Mouse (Mus musculus): ENCODE measurements around the gene Ugt1a1. TPM values are rescaled to one million over a fixed set of nuclear protein-coding genes. Genes with fewer than 3 reads are reported as not detected.

Gene Ugt1a1
- polyA plus RNA-seq, 1 experiment, result not detected

DNA sequence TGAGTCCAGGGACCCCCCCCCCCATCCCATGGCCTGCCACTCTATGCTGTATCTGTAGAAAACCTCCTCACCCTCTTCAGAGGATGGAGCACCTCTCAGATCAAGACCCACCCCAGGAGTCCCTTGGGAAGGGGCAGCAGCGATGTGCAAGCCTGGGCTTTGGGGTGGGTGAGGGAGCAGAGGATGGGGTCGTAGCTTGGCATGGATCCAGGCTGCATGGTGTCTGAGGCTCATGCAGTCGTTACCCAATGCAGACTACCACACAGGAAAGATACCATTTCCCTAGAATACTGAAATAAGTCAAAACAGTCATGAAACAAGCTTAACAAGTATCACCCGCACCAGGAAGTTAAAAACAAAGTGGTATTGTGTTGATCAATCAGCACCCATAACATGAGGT is 36.9 kb downstream of the Ugt1a1 start:
- Histone ChIP-seq H3K9ac (ENCODE audit: low read depth, poor library complexity, severe bottlenecking) (no peak overlapping the region), H3K27ac (ENCODE audit: insufficient read depth, low read length) (no peak overlapping the region), H3K9me3 (replicated peaks; ENCODE audit: control insufficient read depth, insufficient read depth, low read length, poor library complexity, severe bottlenecking) (no peaks in the 10 kb centered on the region), H3K36me3 (ENCODE audit: control insufficient read depth, insufficient read depth, low read length, poor library complexity, severe bottlenecking) (no peaks in the 10 kb centered on the region), H3K27me3 (ENCODE audit: control insufficient read depth, insufficient read depth, low read length, poor library complexity, severe bottlenecking) (no peaks in the 10 kb centered on the region), H3K4me1 (ENCODE audit: control insufficient read depth, insufficient read depth, low read length) (no peaks in the 10 kb centered on the region), H3K4me3 (ENCODE audit: low read depth, low read length) (no peak overlapping the region)
- TF ChIP-seq CTCF (IDR thresholded peaks at IDR 0.05; ENCODE audit: low read depth, low read length) (no peak), EP300 (IDR thresholded peaks at IDR 0.05; ENCODE audit: insufficient read depth, low read depth, low read length) (no peak), POLR2A (IDR thresholded peaks at IDR 0.05; ENCODE audit: insufficient read depth, low read length) (no peak)

DNA sequence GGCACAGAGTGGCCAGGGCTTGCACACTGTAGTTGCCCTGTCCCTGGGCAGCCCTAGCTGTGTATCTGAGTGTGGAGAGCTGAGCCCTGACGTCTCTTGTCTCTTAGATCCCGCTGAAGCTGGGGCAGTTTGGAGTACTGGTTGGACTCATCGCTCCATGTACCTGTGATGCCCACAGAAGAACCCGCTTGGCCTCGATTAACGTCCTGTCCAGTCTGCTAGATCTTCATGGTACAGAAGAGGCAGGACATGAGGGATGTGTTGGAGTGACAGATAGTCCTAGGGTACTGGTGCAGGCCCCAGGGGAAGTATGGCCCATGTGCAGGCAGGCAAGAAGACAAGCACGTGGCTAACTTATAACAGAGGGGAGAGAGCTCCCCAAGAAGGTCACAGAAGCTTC is 37.8 kb downstream of the Ugt1a1 start:
- Histone ChIP-seq H3K9ac (ENCODE audit: low read depth, poor library complexity, severe bottlenecking) (no peak overlapping the region), H3K36me3 (ENCODE audit: control insufficient read depth, insufficient read depth, low read length, poor library complexity, severe bottlenecking) (no peaks in the 10 kb centered on the region), H3K27ac (ENCODE audit: insufficient read depth, low read length) (no peak overlapping the region), H3K9me3 (replicated peaks; ENCODE audit: control insufficient read depth, insufficient read depth, low read length, poor library complexity, severe bottlenecking) (no peaks in the 10 kb centered on the region), H3K27me3 (ENCODE audit: control insufficient read depth, insufficient read depth, low read length, poor library complexity, severe bottlenecking) (no peaks in the 10 kb centered on the region), H3K4me3 (ENCODE audit: low read depth, low read length) (no peak overlapping the region), H3K4me1 (ENCODE audit: control insufficient read depth, insufficient read depth, low read length) (no peaks in the 10 kb centered on the region)
- TF ChIP-seq POLR2A (IDR thresholded peaks at IDR 0.05; ENCODE audit: insufficient read depth, low read length), result no peak
- no peak for TF ChIP-seq CTCF (IDR thresholded peaks at IDR 0.05; ENCODE audit: low read depth, low read length)
- no peak for TF ChIP-seq EP300 (IDR thresholded peaks at IDR 0.05; ENCODE audit: insufficient read depth, low read depth, low read length)

DNA sequence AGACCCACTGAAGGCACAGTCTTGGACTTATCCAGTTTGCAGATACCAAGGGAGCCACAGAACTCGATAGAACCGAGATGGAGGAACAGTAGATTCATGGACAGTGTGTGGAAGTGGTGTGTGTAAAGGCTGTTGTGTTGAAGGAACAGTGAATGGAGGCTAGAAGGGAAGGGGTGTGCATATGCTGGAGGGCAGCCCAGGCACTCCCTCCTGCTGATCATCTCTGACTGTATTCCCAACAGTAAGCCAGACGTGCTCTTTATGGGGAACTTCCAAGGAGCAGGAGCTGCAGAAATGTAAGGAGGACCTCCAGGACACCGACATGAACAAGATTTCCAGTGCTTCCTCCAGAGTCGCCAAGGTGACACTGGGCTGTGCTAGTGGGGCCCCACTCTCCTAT is 38.3 kb downstream of the Ugt1a1 start:
- H3K4me3 ChIP-seq (ENCODE audit: low read depth, low read length), result no peak overlapping the region
- H3K27ac ChIP-seq (ENCODE audit: insufficient read depth, low read length), result no peak overlapping the region
- no peaks in the 10 kb centered on the region for H3K36me3 ChIP-seq (ENCODE audit: control insufficient read depth, insufficient read depth, low read length, poor library complexity, severe bottlenecking)
- no peaks in the 10 kb centered on the region for H3K27me3 ChIP-seq (ENCODE audit: control insufficient read depth, insufficient read depth, low read length, poor library complexity, severe bottlenecking)
- no peak for TF ChIP-seq POLR2A (IDR thresholded peaks at IDR 0.05; ENCODE audit: insufficient read depth, low read length)
- no peak for TF ChIP-seq EP300 (IDR thresholded peaks at IDR 0.05; ENCODE audit: insufficient read depth, low read depth, low read length)
- no peak for TF ChIP-seq CTCF (IDR thresholded peaks at IDR 0.05; ENCODE audit: low read depth, low read length)
- H3K9ac ChIP-seq (ENCODE audit: low read depth, poor library complexity, severe bottlenecking), result no peak overlapping the region
- H3K9me3 ChIP-seq (replicated peaks; ENCODE audit: control insufficient read depth, insufficient read depth, low read length, poor library complexity, severe bottlenecking), result no peaks in the 10 kb centered on the region
- no peaks in the 10 kb centered on the region for H3K4me1 ChIP-seq (ENCODE audit: control insufficient read depth, insufficient read depth, low read length)

DNA sequence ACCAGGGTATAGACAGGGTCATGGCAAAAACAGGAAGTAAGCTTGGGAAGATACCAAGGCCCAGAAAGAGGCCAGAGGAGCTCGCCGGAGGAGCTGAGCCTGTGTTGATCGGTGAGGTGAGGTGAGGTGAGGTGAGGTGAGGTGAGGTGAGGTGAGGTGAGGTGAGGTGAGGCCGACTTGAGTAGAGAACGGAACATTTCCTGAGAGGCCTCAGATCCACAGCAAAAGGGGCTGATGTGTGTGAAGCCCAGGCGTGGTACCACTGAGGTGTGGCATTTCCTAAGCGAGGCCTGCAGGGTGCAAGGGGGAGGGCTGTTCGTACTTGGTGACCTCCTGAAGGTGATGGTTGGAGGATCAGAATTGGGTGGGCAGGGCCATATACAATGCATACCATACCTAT is 41.3 kb downstream of the Ugt1a1 start:
- Histone ChIP-seq H3K9me3 (replicated peaks; ENCODE audit: control insufficient read depth, insufficient read depth, low read length, poor library complexity, severe bottlenecking) (no peaks in the 10 kb centered on the region), H3K4me1 (ENCODE audit: control insufficient read depth, insufficient read depth, low read length) (no peaks in the 10 kb centered on the region), H3K9ac (ENCODE audit: low read depth, poor library complexity, severe bottlenecking) (no peak overlapping the region), H3K4me3 (ENCODE audit: low read depth, low read length) (no peak overlapping the region), H3K27me3 (ENCODE audit: control insufficient read depth, insufficient read depth, low read length, poor library complexity, severe bottlenecking) (no peaks in the 10 kb centered on the region), H3K27ac (ENCODE audit: insufficient read depth, low read length) (no peak overlapping the region), H3K36me3 (ENCODE audit: control insufficient read depth, insufficient read depth, low read length, poor library complexity, severe bottlenecking) (no peaks in the 10 kb centered on the region)
- TF ChIP-seq CTCF (IDR thresholded peaks at IDR 0.05; ENCODE audit: low read depth, low read length) (no peak), POLR2A (IDR thresholded peaks at IDR 0.05; ENCODE audit: insufficient read depth, low read length) (no peak), EP300 (IDR thresholded peaks at IDR 0.05; ENCODE audit: insufficient read depth, low read depth, low read length) (no peak)

DNA sequence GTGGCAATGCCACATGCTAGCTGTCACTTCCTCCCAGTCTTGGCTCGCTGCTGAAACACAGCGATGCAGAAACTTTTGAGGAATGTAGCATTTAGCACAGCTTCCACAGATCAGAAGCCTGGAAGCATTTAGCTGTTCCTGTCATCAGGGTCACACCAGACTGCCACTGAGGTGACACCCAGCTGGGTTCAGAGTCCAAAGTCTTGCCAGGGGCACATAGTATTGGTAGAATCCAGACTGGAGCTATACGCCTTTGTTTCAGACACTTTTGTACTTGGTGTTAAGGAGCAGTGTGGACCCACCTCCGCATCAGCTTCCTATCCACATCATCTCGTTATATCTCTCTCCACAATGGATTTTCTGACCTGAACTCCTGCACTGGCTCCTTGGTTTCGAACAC is 41.8 kb downstream of the Ugt1a1 start:
- no peak for TF ChIP-seq POLR2A (IDR thresholded peaks at IDR 0.05; ENCODE audit: insufficient read depth, low read length)
- TF ChIP-seq EP300 (IDR thresholded peaks at IDR 0.05; ENCODE audit: insufficient read depth, low read depth, low read length), result no peak
- TF ChIP-seq CTCF (IDR thresholded peaks at IDR 0.05; ENCODE audit: low read depth, low read length), result no peak
- Histone ChIP-seq H3K4me3 (ENCODE audit: low read depth, low read length) (no peak overlapping the region), H3K27ac (ENCODE audit: insufficient read depth, low read length) (no peak overlapping the region), H3K9ac (ENCODE audit: low read depth, poor library complexity, severe bottlenecking) (no peak overlapping the region), H3K4me1 (ENCODE audit: control insufficient read depth, insufficient read depth, low read length) (no peaks in the 10 kb centered on the region), H3K27me3 (ENCODE audit: control insufficient read depth, insufficient read depth, low read length, poor library complexity, severe bottlenecking) (no peaks in the 10 kb centered on the region), H3K36me3 (ENCODE audit: control insufficient read depth, insufficient read depth, low read length, poor library complexity, severe bottlenecking) (no peaks in the 10 kb centered on the region), H3K9me3 (replicated peaks; ENCODE audit: control insufficient read depth, insufficient read depth, low read length, poor library complexity, severe bottlenecking) (no peaks in the 10 kb centered on the region)

DNA sequence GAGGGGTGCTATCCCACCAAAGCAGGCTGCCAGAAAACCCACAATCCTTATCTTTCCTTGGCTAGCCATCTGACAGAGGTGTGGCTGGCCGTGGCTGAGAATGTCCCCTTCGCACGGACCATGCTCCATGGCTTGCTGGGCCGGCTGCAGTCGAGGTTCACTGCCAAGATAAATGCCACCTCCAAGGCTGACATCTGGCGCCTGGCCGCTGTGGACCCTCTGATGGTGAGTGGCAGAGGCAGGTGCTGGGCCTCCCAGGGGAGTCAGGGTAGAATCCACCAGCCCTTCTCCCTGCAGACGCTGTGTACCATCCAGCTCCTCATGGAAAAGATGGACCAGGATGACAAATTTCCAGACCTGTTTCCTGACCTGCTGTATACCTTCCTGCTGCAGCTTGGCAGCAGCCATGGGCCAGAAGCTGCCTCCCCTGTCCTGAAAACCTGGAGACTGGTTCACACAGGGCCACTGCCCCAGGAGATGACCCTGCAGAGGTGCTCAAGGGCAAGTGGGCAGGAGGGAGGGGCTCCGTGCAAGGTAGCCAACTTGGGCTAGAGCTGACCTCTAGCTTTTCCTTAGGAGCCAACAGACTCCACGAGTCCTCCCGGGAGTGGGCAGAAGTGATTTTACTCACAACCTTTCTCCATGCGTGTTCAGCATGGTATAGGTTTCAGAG is 43.2 kb downstream of the Ugt1a1 start:
- TF ChIP-seq POLR2A (IDR thresholded peaks at IDR 0.05; ENCODE audit: insufficient read depth, low read length) (no peak), EP300 (IDR thresholded peaks at IDR 0.05; ENCODE audit: insufficient read depth, low read depth, low read length) (no peak), CTCF (IDR thresholded peaks at IDR 0.05; ENCODE audit: low read depth, low read length) (no peak)

More for the DNA sequence above, 43.2 kb downstream of the Ugt1a1 start:
- no peak overlapping the region for H3K9ac ChIP-seq (ENCODE audit: low read depth, poor library complexity, severe bottlenecking)
- H3K4me3 ChIP-seq (ENCODE audit: low read depth, low read length), result no peak overlapping the region
- H3K36me3 ChIP-seq (ENCODE audit: control insufficient read depth, insufficient read depth, low read length, poor library complexity, severe bottlenecking), result no peaks in the 10 kb centered on the region
- H3K27ac ChIP-seq (ENCODE audit: insufficient read depth, low read length), result no peak overlapping the region
- H3K4me1 ChIP-seq (ENCODE audit: control insufficient read depth, insufficient read depth, low read length), result no peaks in the 10 kb centered on the region
- H3K27me3 ChIP-seq (ENCODE audit: control insufficient read depth, insufficient read depth, low read length, poor library complexity, severe bottlenecking), result no peaks in the 10 kb centered on the region
- H3K9me3 ChIP-seq (replicated peaks; ENCODE audit: control insufficient read depth, insufficient read depth, low read length, poor library complexity, severe bottlenecking), result no peaks in the 10 kb centered on the region

All from ES-Bruce4 (cell line).